Mouse (Mus musculus) adrenal gland, adult 8-10 months (tissue): Measurements from ENCODE around the gene Ttc3. TPM values are rescaled to one million over a fixed set of nuclear protein-coding genes. Genes with fewer than 3 reads are reported as not detected.
"Not testable (repeated sequence)": the region's sequence is repeated elsewhere in the genome, so short reads cannot be mapped to it uniquely, and the experiment has no call there.

Experiments
- DNase-seq: peaks from one replicate; pipeline ENCODE4 v3.0.0; 2022
- total RNA-seq, 4 experiments: library from RNA; stranded (reverse); gene quantifications; 2 replicates each; pipeline ENCODE4 v1.2.4; 2022

Gene Ttc3
- total RNA-seq, 4 experiments from 2014 or later = 89.1 to 149 (median 120) TPM

DNA sequence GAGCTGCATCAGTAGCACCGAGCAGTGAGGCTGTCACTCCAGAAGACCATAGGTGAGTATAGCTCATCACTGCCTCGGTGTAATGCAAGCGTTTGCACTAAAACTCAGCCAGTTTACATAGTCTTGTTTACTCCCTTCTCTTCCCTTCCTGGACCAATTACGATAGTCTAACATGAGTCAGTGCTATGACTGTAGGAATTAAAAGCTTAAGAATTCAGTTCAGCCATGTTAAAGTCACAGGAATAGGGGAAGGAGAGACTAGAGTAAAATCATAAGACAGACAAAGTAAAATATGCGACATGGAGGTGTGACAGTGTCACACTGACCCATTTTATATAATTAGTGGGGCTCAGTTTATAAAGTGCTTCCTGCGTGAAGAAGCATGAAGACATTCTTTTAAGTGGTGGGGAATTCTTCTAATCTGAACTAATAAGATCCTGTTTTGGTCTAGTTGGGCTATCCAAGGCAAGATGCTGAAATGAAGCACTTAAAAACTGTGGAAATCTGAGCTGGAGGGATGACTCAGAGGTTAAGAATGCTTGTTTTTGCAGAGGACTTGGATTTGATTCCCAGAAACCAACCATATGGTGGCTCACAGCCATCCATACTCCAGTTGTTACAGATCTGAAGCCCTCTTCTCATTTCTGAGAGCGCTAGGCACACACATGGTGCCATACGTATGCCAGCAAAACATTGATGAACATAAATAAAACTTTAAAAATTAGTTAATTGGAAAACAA lies 65.2 kb downstream of the Ttc3 start:
- DNase-seq = no peak

DNA sequence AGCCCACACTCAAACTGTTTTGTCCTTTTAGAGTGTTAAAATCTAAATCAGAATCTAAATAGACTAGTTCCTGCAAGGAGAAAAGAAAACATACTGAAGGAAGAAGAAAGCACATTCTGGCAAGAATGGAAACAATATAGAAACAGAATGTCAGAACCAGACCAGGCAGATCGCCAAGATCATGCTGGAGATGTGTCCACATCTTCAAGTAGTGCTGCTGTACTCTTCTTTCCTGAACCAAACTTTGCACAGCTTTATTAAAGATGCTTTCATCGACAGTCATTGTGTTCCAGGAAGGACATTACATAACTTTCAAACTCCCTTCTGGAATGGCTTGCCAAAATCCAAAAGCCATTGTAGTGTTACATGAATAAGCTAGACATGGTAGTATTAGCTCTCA lies 66.4 kb downstream of the Ttc3 start:
- no peak for DNase-seq

DNA sequence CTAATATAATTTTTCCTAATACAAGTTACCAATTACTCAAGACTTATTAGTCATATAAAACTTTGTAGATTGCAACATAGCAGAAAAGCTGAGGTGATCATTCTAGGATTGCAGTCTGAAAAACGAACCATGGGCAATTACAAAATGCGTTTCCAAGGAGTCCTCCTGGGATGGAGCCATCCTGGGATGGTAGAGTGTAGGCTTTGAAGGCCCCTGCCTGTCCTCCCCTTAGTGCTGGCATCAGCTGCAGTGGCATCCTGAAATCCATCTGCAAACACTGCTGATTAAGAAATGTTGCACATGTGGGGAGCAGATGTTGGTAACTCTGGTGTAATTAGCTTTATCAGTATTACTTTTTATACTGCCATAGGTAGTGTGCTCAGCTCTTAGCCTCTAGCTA lies 70.9 kb downstream of the Ttc3 start:
- DNase-seq = no peak

DNA sequence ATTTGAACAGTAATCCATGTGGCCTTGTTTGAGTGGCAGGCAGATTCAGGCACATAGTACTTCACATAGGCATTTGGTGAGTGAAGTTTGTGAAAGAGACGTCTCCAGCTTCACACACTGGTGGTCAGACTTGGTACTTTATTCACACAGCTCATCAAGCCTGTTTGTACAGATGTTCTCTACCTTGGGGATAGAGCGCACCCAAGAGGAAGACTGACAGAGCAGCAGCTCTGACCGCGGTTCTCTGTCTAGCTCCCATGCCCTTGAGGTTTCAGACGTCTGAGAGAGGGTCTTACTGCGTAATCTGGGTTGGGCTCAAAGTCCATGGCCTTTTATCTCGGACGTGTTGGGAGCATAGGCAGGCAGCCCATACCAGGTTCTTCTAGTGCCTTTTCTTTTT lies 78.7 kb downstream of the Ttc3 start:
- no peak for DNase-seq

DNA sequence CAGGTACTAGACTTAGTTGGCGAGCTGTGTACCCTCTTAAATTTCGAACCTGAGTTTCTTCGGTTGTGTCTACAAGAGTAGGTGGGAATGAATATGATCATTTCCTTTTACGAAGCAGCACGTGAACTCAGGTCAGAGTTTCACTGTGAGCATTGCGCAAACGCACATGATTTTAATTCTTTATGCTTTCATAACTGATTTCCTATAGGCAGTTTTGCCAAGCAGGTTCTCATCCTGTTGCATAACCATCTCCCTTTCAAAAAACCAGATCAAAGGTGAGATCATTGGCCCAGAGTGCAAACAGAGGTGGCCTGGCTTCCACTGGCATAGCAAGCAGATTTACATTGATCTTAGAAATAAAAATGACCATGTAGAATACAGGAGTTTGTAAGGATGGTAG lies 79.2 kb downstream of the Ttc3 start:
- DNase-seq = no peak

DNA sequence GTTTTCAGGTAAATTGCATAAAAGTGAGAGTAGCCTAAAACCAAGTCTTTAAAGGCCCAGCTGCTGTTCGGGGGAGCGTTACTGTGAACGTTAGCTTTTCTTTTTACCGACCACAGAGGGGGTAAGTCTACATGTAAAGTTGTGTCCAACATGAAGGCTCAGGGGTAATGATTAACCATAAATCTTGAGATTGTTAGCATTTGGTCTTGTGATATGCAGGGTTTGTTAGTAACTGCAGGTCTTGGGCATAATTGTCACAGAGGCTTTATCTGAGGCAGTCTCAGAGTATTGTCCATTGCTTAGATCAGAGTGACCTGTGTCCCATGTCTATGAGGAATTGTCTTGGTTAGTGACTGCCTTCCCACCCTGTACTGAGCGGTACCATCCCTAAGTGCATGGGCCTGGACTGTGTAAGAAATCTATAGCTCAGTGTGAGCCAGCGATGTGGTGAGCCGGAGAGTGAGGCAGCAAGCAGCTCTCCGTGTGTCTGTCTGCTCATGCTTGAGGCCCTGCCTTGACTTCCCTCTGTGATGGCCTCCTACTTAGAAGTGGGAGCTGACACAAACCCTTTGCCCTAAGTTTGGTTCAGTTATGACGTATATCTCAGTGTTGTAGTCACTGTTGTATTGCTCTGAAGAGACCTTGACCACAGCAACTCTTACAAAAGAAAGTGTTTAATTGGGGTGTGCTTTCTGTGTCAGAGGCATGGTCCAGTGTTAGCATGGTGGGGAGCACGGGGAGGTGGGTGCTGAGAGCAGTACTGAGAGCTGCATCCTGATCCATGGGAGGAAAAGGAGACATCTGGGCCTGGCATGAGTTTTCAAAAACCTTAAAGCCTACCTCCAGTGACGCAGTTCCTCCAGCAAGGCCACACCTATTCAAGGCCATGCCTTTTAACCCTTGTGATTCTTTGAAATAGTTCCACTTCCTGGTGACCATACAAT lies 81.4 kb downstream of the Ttc3 start:
- DNase-seq = no peak

DNA sequence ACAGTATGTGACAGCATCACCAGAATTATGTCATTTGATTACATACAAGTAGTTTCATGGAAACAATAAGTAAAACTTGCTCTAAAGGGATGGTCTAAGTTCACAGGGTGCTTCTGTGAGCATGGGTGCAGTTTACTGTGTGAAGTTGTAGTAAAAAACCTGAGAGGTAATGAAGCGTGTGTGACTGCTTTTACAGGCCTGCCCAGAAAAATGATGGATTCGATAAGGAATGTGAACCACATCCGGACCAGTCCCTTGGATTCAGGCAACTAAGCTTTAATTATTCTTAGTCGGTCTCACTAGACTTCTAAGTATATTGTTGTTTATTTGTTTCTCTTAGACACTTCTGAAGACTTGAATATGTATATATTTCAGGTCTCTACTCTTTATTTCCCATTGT lies 82.3 kb downstream of the Ttc3 start:
- DNase-seq = no peak

DNA sequence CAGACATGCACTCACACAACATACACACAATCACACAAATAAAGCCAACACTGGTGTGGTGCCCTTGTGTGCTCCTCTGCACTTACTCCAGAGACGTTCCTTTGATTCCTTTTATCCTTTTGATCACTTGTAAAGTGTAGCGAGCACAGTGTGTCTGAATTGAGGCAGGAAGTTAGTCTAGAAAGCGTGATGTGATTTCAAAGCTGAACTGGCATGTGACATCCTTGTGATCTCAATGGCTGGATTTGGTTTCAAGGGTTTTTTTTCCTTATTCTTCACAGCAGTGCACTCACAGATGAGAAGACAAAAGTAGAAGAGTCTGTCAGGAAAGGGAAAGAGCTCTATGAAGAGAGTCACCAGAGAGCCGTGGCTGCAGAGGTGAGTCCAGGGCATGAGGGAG lies 83.7 kb downstream of the Ttc3 start:
- DNase-seq = no peak

DNA sequence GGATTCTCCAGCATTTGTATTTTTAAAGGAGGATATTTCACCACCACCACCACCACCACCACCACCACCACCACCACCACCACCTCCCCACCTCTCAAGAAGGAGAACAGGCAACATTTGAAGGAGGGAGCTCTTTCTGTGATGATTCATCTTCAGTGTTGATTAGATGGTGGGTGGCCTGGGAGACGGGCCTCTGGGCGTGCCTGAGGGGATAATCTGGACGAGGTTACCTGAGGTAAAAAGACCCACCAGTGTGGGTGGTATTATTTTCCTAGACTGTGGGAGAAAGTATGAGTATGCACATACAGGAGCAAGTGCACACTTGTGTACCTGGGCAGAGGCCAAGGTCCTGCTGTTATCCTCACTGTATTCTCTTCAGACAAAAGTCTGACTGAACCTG lies 93.6 kb downstream of the Ttc3 start:
- no peak for DNase-seq

DNA sequence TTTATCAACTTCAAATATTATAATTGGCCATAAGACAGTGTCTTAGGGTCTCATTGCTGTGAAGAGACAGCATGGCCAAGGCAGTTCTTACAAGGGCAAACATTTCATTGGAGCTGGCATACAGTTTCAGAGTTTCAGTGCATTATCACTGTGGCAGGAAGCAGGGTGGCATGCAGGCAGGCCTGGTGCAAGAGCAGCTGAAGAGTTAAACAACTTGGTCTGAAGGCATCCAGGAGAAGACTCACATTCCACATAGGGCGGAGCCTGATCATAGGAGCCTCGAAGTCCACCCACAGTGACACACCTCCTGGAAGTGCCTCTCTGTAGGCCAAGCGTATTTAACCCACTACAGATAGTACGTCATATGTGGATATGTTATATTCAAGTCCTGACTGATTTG lies 95.5 kb downstream of the Ttc3 start:
- no peak for DNase-seq

DNA sequence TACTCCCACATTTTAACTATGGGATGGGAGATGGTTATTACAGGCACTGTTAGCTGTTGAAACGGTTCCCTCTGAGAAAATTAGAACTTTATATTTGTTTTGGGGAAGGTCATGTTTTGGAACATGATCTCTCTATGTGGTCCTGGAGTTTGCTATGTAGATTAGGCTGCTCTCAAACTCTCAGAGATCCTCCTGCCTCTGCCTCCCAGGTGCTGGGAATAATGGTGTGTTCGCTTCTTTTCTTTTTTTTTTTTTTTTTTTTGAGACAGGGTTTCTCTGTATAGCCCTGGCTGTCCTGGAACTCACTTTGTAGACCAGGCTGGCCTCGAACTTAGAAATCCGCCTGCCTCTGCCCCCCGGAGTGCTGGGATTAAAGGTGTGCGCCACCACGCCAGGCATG lies 95.9 kb downstream of the Ttc3 start:
- DNase-seq = not testable (repeated sequence)

DNA sequence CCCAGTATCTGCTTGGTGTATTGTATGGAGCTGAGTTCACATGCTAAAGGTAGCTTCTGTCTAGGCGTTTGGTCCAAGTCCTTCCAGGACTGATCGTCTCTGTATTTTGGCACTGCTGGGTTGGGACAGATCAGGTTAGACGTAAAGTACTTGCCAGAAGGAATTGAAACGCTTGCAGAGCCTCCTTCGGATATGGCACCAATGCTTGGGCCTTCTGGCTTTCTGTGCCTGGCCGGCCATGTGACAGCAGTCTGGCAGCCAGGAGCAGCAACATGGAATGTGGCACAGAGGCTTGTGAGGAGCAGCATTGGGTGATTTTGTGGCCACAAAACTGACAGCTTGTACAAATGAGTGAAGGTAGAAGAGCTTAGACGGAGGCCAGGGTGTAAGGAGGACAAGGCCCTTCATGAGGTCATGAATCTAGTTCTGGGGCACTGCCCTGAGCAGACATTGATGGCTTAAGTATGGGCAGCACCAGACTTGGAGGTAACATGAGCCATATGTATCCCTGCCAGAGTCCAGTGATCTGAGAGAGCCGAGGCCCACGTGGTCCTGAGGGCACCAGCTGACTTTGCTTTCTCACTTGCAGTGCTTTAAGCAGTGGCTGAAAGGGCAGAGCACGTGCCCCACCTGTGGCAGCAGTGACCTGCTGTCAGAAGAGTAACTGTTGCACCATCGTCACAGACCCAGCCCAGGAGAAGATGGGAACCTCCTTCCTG lies 97.1 kb downstream of the Ttc3 start:
- DNase-seq = peak; percentile 28

DNA sequence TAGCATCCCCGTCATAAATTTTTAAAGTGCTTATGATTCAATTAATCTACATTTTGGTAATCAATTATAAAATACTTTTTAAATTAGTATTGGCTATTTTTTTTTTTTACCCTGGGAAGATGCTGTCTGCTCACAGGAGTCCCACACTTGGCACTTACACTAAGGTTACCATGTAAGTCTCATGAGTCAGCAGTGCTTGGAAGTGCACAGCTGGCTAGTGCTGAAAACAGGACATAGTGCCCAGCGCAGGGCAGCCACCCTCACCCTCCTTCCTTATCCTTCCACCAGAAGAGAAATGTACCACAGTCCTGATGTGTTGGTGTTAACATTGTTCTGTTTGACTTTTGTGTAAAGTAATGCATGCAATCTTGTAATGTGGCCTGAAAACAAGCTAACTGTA lies 98.0 kb downstream of the Ttc3 start:
- no peak for DNase-seq

DNA sequence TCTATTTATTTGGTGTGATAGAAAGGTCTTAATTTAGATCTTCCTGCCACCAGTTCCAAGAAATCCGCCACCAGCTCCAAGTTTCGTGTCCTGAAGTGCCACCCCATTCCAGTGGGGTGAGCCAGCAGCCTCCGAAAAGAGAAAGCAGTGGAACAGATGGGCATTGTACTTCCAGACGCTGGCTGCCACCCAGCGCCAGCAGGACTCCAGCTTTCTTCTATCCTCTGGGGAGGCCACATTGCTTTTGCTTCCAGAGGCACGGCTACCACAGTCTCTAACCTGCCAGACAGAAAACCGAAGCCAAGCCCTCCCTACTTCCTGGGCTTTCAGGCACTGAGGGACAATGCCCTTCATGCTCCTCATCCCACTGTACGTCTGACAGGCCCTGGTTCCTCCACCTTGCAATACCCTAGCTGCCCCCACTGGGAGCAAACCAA lies 102.1 kb downstream of the Ttc3 start:
- peak; percentile 32 for DNase-seq

DNA sequence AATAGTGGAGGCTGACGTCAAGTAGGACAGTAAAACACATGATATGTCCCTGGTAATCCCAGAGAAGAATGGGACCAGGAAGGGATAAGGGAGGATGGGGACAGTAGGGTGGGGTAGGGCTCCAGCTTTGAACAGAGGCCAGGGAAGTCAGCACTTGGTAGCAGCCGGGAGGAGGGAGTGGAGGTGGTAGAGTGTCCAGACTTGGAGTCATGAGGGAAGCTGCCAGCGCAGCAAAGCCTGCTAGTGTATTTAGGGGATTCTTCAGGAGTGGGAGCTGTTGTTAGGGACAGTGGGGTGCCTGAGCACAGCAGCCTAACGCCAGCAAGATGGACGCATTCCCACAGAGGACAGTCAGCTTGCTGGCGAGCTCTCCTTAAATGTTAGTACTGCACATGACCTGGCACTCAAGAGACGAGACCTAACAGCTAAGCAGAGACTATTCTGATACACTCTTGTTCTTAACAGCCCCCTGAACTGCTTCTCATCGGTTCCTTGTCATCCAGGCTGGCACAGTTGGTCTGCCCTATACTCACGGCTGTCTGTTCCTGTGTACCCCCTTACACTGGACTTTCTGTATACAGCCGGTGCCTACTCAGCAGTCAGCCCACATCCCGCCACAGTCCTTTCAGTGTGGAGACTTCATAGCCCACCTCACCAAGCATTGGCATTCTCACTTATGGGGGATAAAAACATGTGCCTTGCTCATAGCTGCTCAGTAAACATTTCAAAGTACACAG lies 102.8 kb downstream of the Ttc3 start:
- no peak for DNase-seq

DNA sequence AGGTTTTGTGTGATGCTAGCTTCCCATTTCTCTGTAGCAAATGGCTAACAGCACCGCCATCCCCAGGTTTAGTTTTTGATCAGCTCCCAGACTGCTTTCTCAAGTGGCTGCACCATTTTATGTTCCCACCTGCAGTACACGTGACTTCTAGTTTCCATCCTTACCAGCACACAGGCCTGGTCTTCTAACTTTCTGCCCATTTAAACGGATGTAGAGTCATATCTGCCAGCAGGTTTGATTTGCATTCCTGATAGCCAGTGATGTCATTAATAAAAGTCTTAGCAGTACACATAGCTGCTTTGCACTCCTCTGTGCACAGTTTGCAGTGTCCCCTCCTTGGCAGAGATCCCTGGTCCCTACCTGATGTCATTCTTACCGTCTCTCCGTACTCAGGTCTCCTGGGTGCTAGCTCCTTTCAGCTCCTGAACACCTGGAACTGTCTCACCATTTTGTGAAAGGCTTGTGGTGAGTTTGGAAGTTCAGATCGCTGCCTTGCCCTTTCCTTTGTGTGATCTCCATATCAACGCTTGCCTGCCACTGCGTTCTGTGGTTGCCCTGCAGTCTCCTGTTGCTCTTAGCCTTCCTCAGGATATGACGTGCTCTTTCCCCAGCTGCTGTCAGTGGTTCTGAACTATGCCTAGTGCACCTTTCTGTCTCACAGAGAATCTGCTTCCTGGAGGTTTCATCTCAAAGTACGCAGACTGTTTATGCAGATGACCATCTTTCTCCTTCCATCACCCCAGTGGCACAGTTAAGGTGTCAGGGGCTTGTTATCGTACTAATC lies 114.5 kb downstream of the Ttc3 start:
- no peak for DNase-seq

DNA sequence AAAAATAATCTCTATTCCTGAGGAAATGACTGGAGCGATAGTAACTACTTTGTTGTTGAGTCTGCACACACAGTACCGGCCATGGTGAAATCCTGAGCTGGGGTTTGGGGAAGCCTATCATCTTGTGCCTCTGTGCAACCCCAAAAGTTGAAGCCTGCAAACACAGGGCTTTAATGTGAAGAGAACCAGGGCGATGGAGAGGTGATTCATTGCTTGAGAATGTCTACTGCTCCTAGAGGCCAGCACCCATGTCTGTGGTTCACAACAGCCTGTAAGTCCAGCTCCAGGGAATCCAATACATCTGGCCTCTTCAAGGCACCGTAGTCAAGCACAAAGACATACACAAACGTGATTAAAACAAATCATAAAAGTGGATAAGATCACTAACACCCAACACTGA lies 116.9 kb downstream of the Ttc3 start:
- no peak for DNase-seq

DNA sequence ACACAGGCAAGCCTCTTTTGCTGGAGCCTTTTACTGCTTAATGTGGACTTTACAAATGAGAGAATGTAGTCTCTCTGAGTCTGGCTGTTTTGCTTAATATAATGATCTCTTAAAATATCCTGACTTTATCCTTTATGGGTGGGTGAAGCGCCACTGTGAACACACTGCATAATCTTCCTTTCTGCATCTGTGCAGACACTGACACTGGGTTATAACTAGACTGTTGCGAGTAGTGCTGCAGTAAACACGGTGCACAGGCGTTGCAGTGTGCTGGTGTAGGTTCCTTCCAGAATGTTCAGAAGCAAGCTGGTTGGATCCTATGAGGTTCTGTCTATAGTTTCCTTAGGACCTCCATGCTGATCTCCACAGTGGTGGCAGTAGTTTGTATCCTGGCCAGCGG lies 118.9 kb downstream of the Ttc3 start:
- no peak for DNase-seq

DNA sequence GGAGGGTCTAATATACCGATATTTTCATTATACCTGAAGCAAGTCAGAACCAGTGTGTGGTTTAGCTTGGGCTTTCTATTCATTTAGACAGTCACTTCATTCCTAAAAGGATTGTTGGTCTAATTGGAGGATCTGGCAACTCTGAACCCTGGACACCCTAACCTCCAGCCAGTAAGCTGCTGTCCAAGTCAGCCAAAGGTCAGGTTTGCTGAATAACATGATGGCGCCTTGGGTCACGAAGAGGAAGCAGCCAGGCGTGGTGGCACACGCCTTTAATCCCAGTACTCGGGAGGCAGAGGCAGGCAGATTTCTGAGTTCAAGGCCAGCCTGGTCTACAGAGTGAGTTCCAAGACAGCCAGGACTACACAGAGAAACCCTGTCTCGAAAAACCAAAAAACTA lies 126.8 kb downstream of the Ttc3 start:
- DNase-seq = not testable (repeated sequence)

DNA sequence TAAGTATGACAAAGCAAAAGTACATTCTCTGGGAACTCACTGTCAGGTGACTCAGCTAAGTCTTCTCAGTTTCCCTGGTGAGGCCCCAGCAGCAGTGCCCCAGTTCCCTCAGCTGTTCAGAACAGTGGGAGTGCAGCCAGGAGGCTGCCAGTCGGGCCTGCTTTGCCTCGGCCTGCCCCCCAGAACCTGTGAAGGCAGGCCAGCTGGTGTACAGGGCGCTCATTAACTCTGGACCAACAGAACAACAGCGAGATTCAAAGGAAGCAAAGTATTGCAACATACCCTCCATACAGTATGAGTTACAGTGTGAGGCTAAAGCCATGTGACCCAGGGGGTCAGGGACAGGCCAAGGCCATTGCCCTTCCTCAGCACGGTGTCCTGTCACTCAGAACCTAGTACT lies 127.5 kb downstream of the Ttc3 start:
- peak; percentile 46 for DNase-seq

DNA sequence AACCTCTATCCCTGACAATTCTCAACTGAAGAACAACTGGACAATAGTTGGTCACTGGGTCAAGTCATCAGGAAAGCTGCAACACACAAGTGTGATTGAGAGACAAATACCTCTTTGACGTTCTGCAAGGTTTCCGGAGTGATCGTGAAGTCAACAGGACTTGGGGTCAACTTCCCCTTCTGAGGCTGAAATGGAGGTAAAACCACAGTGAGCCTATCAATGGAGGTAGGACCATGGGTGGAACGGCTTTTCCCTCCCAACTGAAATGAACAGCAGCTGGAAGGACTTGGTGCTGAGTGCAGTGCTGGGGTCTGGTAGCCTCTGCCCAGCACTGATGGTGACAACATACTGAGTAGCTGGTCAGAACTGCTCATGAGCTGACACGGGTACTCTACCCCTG lies 133.8 kb downstream of the Ttc3 start:
- no peak for DNase-seq

DNA sequence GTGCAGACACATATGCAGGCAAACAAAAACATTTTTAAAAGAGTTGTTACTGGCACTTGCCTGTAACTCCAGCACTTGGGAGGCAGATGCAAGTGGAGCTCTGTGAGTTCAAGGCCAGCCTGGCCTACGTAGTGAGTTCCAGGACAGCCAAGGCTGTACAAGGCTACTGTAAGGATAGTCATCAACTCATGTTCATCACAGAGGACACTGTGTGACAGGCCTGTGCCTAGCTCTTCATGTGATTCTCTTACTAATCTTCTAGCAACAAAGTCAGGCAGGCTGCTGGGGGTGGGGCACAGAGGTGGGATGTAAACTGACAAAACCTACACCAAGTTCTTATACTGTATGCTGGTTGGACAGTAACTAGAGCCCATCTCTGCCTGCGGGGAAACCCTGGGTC lies 136.7 kb downstream of the Ttc3 start:
- DNase-seq = peak; percentile 48
